Mouse (Mus musculus) forelimb bud, embryonic 11.5 days (tissue): ENCODE measurements around the gene Cab39l.
"Not testable (repeated sequence)": the region's sequence is repeated elsewhere in the genome, so short reads cannot be mapped to it uniquely, and the experiment has no call there.

ENCODE experiments used
- DNase-seq: peaks from one replicate; pipeline ENCODE4 v3.0.0-alpha.2; 2012; ENCODE audit warnings: low read depth, low spot score

Cab39l gene

DNA sequence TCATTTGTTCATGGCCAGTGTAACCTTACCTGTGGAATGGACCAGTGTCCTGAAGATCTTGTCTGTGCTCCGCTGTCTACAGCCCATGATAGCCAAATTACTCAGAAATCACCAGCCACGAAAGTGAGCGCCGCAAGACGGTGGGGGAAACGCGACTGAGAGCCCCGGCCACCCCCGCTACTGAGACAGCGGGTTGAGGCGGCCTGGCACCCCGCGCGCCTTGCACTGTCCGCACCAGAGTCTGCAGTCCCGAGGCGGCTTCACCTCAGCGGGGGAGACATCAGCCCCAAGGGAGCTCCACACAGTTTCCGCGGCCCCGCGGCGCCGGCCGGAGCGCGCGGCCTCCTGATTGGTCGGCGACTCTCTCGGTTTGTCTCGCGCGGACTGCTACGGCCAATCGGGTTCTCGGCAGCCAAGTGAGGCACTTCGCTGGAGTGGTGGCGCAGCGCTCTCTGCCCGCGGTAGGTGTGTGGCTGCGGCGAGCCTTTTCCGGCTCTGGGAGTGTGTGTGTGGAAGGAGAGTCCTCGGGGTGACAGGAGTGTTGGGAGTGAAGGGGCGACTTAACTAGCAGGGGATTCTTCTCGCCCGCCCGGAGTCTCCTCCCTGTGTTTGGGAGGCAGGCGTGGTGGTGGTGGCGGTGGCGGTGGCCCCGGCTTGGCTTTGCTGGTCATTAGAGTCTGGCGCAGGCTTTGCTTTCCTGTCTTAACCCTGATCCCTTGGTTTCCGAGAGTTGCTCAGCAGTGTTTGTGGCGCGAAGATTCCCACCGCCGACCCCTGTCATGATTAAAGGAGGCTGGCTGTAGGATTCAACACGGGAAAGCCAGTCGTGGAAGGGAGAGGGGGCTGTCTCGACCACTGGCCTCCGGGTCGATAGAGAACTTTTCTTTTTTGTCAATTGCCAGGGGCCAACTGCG, at the start of gene Cab39l, which contains the start of gene Setdb2:
Gene Cab39l, plus strand, starts transcription at position 415 of the 914 bp plus-strand sequence.
Gene Setdb2, minus strand, starts transcription at position 327 of the 914 bp plus-strand sequence.
- peak; percentile 90 for DNase-seq

DNA sequence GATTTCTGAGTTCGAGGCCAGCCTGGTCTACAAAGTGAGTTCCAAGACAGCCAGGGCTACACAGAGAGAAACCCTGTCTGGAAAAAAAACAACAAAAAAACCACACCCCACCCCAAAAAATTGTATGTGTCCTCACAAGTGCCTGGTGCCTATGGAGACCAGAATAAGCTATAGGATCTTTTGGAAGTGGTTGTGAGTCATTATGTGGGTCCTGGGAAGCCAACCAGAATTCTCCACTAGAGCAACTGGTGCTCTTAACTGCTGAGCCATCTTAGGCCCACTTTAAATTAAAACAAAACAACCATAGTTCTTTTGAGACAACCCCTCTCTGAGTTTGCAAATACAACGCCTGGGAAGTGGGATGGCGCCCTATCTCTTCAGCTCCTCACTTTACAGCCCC, 45.5 kb upstream of the Cab39l start, which contains the start of gene Phf11c:
Gene Phf11c, minus strand, starts transcription at position 101 of the 400 bp plus-strand sequence.
- no peak for DNase-seq

DNA sequence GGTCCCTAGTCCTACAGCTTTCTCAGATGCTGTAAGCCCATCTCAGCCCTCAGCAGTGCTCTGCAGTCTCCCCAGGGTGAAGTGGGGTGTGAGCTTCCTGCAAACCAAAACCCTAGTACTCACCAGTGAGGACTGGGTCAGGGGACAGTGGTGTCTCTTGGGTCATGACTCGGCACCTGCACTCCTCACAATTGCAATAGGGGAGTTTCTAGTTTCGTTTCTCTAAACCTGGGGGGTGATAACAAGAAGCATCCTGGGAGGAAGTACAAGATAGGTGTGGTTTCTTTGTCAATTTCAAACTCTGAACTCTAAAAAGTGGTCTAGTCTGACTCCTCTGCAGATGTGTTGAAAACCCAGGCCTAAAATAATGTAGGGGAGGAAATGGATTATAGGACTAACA, 43.8 kb upstream of the Cab39l start:
- DNase-seq, result no peak

DNA sequence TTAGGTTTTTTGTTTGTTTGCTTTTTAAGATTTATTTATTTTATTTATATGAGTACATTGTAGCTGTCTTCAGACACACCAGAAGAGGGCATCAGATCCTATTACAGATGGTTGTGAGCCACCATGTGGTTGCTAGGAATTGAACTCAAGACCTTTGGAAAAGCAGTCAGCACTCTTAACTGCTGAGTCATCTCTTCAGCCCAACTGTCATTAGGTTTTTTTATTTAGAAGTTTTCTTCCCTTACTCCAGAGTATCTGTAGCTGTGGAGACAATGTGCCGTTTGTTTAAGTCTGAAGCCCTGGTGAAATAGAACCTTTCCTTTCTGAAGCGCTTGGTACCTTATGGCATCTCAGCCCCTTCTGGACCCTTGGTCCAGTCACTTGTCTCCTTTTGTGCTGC, 25.8 kb upstream of the Cab39l start:
- not testable (repeated sequence) for DNase-seq

DNA sequence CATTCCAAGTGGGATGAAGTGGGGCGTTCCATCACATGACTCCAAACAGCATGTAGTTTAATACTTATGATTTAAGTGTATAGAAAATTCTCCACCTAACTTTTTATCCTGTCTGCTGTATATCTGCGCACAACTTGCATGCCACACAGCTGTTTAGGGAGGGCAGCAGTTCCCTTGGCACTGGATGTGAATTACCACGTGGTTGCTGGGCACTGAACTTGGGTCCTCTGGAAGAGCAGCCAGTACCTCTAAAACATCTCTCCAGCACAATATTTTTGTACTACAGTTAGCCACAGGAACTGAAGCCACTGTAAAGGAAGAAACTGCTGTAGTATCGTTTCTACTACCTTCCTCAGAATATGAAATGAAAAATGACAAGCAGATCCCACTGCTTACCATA, 22.6 kb upstream of the Cab39l start:
- DNase-seq, result no peak

DNA sequence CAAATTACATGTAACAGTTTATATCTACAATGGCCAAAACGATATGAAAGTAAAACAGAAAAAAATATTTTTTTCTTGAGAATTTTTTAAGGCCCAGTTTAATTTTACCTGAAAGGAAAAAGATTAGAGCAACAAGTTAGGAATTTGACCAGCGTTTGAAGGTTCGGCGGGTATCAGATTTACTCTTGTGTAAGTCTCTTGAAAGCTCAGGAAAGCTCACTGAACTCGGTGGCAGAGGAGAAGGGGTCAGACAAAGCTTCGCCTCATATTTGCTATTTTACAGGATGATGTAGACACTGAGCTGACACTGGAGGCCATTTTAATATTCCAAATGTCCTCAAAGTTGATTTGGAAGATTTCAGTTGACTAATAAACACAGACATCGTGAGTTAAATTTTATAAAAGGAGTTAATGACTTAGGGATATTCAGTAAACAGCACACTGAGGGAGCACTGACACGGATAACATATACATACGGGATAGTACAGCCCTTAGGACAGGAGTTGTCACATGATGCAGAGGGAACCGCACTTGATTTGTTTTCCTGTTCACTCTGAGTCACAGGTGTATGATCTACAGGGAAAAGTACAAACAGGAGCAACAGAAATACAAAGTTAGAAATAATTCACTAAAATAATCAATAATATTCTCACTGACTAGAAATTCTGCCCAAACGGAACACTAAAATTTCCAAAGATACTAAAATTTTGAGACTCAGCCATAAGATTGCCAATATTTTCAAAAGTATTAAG, 17.7 kb upstream of the Cab39l start:
- DNase-seq, result no peak

DNA sequence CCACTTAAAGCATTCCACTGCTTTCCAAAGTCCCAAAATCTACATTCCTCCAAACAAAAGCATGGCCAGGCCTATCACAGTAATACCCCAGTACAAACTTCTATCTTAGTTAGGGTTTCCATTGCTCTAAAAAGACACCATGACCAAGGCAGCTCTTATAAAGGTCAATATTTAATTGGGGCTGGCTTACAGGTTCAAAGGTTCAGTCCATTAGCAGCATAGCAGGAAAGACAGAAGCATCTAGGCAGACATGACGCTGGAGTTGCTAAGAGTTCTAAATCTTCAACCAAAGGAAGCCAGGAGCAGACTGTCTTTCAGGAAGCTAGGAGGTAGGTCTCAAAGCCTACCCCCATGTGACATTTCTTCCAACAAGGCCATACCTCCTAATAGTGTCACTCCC, 10.2 kb upstream of the Cab39l start:
- no peak for DNase-seq

DNA sequence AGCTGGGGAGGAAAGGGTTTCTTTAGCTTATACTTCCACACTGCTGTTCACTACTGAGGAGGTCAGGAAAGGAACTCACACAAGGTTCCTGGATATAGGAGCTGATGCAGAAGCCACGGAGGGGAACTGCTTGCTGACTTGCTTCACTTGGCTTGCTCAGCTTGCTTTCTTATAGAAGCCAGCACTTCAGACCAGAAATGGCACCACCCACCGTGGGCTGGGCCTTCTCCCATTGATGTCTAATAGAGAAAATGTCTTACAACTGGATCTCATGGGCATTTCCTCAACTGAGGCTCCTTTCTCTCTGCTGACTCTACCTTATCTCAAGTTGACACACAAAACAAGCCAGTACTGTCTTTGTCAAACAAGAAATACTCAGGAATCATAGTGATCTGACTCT, 6.9 kb upstream of the Cab39l start:
- DNase-seq, result no peak

DNA sequence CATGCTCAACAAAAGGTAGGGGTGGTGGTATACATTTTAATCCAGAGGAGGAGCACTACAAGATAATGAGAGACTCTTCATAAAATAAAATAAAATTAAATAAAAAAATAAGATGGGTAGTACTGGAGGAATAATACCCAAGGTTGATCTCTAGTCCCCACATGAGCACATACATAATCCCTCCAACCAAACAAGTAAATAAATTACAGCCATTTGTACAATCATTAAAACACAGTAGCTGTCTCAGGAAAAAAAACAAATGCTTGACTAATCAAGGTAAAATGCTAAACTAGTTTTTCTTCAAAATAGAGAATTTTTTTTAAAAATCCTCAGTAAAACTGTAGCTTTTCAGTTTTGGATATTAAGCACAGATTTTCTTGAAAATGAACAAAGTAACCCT, 5.6 kb upstream of the Cab39l start:
- no peak for DNase-seq

DNA sequence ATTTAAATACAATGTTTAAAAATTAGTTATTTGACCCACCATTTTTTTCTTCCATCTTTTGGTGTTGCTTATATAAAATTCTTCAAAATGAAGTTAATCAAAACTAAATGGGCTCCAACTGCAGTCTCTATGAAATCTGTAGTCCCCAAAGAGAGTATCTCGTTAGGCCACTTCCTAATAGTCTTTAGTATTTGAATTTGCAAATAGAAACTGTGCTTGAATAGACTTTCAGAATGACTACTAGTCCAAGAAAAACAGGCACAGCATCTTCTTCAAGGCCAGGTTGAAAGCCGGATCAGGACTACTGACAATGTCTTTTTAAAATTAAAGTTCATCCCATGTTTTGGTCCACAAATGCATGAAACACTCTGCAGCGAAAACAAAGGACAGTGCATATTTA, 3.4 kb upstream of the Cab39l start:
- DNase-seq, result no peak

DNA sequence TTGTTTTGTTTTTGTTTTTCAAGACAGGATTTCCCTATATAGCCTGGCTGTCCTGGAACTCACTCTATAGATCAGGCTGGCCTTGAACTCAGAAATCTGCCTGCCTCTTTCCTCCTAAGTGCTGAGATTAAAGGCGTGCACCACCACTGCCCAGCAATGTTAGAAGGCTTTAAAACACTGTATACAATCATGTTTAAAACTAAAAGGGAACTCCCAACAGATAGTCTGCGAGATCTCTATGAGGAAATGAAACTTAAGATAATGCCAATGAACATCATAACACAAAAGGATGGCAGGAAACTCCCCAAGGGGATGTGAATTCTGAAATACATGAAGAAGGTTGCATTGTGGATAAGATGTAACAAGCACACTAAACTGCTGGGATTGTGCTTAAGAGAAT, 2.3 kb upstream of the Cab39l start:
- DNase-seq, result no peak

DNA sequence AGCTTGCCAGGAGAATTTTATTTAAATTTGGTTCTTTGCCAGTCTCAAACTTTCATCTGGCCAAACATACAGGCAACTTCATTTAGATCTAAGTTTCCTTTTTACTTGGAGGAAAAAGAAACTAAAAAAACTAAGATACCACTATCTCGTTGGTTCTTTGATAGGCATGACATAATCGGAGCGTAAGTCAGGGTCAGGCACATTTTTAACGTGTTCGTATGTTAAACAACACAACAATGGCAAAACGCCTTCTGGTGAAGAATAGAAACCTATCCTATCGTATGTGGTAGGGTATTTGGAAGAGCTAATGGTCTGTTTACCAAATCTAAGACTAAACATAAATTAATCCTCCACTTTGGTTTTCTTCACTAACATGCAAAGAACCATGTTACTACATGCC, 733 bp upstream of the Cab39l start:
- DNase-seq, result no peak

DNA sequence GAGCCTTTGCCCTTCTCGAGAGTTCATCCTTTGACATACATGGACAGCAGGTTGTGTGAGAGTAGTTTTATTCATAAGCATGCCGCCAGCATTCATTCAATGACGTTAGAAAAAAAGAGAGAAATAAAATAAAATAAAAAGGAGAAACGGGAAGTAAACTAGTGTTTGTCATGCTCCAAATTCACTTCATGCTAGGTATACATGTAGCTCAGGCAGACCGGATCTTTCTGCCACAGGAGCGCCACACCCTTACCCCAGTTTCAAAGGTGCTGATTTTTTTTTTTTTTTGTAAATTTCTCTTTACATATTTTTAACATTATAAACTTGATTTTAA, 667 bp downstream of the Cab39l start:
- DNase-seq, result no peak

DNA sequence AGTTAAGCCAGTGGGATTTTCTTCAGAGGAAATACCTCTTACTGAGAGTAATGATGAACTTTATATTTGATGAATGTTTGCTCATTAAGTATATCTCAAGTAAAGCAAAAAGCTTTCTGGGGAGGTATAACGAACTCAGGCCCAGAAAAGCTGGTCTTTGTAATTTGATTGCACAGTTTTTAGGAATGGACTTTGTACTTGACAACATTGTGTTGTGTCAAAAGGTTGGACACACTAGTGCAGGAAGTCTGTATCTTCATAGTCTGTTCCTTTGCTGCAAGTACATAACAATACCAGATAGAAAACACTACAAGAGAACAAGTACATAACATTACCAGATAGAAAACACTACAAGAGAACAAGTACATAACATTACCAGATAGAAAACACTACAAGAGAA, 4.6 kb downstream of the Cab39l start:
- no peak for DNase-seq

DNA sequence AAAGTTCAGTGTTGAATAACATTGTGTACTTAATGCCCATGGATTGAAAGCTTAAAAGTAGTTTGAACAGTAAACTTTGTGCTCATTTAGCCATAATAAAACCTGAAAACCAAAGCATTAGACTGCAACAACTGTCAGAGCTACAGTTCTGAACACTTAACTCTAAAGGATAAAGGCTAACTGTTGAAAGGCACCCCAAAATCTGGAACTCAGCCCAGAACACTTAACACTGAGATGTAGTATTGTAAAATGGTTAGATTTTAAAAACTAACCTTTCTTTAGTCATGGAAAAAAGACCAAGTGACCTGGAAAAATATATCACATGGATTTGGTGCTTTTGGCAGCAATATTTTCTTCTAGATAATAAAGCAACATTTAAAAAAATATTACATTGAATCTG, 7.2 kb downstream of the Cab39l start:
- DNase-seq, result no peak

DNA sequence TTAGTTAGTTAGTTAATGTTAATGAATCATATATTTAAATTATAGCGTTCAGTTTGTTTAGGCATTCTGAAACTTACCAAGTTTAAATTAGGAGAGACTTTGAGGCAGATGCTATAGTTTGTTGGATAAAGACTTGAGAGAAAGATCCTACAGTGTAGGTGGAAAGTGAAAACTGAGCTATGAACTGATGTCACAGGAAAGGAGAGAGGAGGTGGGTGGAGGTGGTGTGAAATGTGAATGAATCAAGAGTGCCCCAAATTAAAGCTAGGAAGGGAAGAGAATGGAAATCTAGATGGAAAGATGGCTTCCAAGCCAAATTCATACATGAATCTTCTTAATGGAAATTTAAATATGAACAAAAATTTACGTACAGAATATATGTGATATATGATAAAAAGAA, 25.7 kb downstream of the Cab39l start:
- DNase-seq, result no peak

DNA sequence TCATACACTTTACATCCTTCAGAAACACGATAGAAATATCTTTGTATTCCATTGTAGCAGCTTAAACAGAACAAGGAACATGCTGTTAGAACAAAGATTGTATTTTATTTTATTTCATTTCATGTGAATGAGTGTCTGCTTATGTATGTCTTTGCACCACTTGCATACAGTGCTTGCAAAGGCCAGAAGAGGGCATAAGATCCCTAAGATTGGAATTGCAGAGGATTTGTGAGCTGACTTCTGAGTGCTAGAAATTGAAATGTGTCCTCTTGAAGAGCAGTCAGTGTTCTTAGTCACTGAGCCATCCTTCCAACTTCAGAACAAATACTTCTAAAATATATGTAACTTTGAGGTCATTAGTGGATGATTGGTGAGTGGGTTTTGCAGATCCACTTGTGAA, 27.0 kb downstream of the Cab39l start:
- DNase-seq, result no peak

DNA sequence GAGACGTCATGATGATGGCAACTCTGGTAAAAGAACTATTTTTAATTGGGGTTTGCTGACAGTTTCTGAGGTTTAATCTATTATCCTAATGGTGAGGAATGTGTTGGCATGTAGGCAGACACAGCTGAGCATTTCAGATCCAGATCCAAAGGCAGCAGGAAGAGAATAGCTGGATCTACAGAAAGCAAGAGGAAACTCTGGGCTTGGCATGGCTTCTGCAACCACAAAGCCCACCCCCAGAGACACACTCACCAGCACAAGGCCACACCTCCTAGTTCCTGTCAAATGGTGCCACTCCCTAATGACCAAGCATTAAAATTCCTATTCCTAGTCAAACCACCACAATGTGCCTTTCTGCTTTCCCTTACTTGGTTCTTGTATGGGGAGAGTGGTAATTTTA, 30.0 kb downstream of the Cab39l start:
- DNase-seq, result no peak

DNA sequence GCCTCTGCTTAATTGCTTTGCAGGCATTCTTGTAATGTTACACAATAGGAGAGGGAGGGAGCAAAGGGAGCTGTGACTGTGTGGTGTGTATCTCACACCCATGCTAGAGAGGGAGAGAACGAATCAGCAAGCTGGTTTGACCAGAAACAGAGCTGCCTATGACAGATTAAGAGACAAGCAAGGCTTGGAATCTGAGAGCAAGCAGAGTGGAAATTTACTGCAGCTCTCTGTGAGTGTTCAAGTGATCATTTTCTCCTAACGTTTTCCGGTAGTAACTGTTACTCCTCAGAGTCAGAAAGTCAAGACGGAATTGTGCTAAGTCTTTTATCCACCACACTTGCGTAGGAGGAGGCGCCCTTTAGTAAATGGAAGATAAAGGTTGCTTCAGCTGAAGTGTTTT, 37.9 kb downstream of the Cab39l start:
- no peak for DNase-seq

DNA sequence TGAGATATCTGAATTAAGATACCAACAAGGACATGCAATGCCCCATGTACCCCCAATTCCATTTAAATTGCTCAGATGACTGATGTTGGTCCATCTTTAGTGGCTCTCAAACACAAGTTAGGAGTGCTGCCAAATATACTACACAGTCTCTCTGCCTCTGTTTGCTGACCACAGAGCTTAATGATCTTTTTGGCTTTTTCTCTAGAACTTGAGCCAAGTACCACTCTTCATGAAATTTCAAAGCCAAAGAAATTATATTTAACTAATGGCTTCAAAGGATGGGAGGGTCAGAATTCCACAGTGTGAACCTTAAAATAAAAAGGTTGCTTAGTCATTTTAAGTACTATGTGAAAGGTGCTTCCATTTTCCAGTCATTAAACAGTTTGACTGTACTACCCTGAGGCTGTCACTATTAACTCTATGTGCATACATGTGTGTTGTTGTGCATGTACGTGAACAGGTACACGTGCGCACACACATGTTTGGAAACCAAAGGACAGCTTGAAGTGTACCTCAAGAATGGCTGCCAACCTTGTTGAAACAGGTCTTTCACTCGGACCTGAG, 44.6 kb downstream of the Cab39l start:
- DNase-seq, result no peak

DNA sequence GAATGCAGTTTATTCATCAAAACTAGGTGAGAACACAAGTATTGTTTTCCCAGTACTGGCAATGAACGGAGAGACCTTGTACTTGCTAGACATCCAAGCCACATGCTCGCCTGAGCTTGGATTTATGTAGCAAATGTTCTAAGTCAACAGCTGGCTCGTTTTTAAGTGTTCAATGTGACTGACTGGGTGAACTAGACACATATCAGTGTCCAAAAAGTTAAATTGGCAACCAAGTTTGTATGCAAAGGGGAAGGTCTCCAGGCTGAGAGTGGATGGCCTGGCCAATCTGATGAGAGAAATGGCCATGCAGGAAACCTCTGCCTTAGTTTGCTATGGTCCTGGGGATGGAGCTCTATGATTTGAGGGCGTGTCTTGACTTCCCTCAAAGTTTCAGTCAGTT, 51.6 kb downstream of the Cab39l start:
- no peak for DNase-seq

DNA sequence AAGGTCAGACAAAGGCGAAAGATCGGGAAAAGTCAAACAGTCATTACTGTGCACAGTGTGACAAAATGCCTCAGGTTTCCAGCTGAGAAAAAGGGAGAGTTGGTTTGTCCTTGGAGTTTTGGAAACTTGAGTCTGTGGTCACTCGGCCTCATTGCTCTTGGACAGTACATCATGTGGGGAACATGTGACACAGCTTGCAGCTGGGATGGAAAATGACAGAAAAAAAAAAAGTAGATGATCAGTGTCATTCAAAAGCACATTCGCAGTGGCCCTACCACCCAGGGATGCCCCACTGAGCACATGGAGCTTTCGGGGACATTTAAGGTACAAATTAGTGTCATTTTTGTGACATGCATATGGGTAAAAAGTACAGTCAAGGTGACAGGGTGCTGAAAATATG, 57.2 kb downstream of the Cab39l start:
- DNase-seq, result no peak

DNA sequence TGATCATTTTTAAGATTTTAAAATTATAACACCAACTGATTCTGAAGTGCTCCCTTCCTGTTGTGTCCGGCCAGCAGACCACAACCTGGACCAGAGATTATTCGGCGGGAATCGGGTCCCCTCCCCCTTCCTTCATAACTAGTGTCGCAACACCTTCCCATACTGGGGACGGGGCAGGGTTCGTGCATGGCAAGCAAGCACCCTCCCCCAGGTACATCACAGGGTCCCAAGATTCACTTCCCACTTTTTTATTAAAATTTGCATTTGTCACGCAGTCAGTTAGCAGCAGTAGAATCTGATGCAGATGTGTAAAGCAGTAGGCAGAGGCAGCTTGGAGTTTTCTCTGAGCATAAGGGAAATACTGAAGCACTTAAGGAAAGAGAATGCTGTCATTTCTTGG, 64.1 kb downstream of the Cab39l start:
- no peak for DNase-seq
